Comparison of ENCODE assay signal across 11 mouse cellular contexts in genomic region chr9:40332326-40332725, GRCm38 (mm10).
DNase-seq lines count a peak whose midpoint lies in the region; ATAC-seq and TF ChIP-seq lines count a peak whose summit lies in the region.
"Had no signal": no experiment of that assay in that cellular context is flagged by ENCODE, and none has a peak within 500 bp of the region (broad histone marks: within the 10 kb centered on the region; RNA-seq: fewer than 3 reads in every experiment).

No protein-coding gene starts in this region.

- TF ChIP-seq CTCF in stomach, postnatal 0 days (IDR thresholded peaks at IDR 0.05; ENCODE audit: low read depth) = no peak
- TF ChIP-seq CTCF in lung, postnatal 0 days (IDR thresholded peaks at IDR 0.05) = no peak

- ATAC-seq in frontal cortex, adult (ENCODE audit: low TSS enrichment) = peak; percentile 8; the same call in 1 of the 2 replicates
- ATAC-seq in stomach, postnatal 0 days (ENCODE audit: low FRiP score, low TSS enrichment) = no peak
- ATAC-seq in lung, postnatal 0 days = no peak
- ATAC-seq: liver, embryonic 12.5 days; midbrain, embryonic 13.5 days had no signal

- no peak overlapping the region for H3K27ac ChIP-seq in stomach, postnatal 0 days (replicated peaks)
- no peak overlapping the region for H3K27ac ChIP-seq in embryonic facial prominence, embryonic 10.5 days (replicated peaks)
- H3K27ac ChIP-seq in lung, postnatal 0 days (ENCODE audit: low read length) = no peak overlapping the region
- H3K27ac ChIP-seq: liver, embryonic 12.5 days; midbrain, embryonic 13.5 days had no signal

- H3K4me3 ChIP-seq in stomach, postnatal 0 days (ENCODE audit: low read depth, low read length) = no peak overlapping the region
- no peak overlapping the region for H3K4me3 ChIP-seq in embryonic facial prominence, embryonic 10.5 days
- no peak overlapping the region for H3K4me3 ChIP-seq in lung, postnatal 0 days (ENCODE audit: low read depth, low read length)
- H3K4me3 ChIP-seq: liver, embryonic 12.5 days; midbrain, embryonic 13.5 days had no signal

- no peak for TF ChIP-seq EP300 in stomach, postnatal 0 days (optimal IDR thresholded peaks at IDR 0.05)
- TF ChIP-seq EP300 in lung, postnatal 0 days (IDR thresholded peaks at IDR 0.05) = no peak

- no peaks in the 10 kb centered on the region for H3K9me3 ChIP-seq in stomach, postnatal 0 days (ENCODE audit: control insufficient read depth, low read length)
- H3K9me3 ChIP-seq in embryonic facial prominence, embryonic 10.5 days = no peaks in the 10 kb centered on the region
- H3K9me3 ChIP-seq in lung, postnatal 0 days (ENCODE audit: low read length) = no peaks in the 10 kb centered on the region
- H3K9me3 ChIP-seq: liver, embryonic 12.5 days; midbrain, embryonic 13.5 days had no signal

- no peaks in the 10 kb centered on the region for H3K4me1 ChIP-seq in stomach, postnatal 0 days (replicated peaks; ENCODE audit: control insufficient read depth, insufficient read depth)
- peaks cover 3% of the 10 kb centered on the region; the same call in 1 of the 2 replicates for H3K4me1 ChIP-seq in embryonic facial prominence, embryonic 10.5 days
- no peaks in the 10 kb centered on the region for H3K4me1 ChIP-seq in lung, postnatal 0 days (ENCODE audit: insufficient read depth, low read depth, low read length)
- H3K4me1 ChIP-seq: liver, embryonic 12.5 days had no signal

- WGBS in stomach, postnatal 0 days = 57% methylated on average over 4 of the region's 4 CpGs
- 85% methylated on average over 4 of the region's 4 CpGs for WGBS in embryonic facial prominence, embryonic 10.5 days
- 77% methylated on average over 4 of the region's 4 CpGs for WGBS in lung, postnatal 0 days

- H3K4me2 ChIP-seq in stomach, postnatal 0 days (replicated peaks; ENCODE audit: low read depth) = no peak overlapping the region
- no peak overlapping the region for H3K4me2 ChIP-seq in lung, postnatal 0 days (replicated peaks; ENCODE audit: low read depth, low read length)
- H3K4me2 ChIP-seq: liver, embryonic 12.5 days; midbrain, embryonic 13.5 days had no signal

- H3K36me3 ChIP-seq in stomach, postnatal 0 days (ENCODE audit: control insufficient read depth, insufficient read depth, low read length) = no peaks in the 10 kb centered on the region
- no peaks in the 10 kb centered on the region; the same call in 1 of the 2 replicates for H3K36me3 ChIP-seq in embryonic facial prominence, embryonic 10.5 days (replicated peaks)
- H3K36me3 ChIP-seq in lung, postnatal 0 days (ENCODE audit: insufficient read depth, low read length) = no peaks in the 10 kb centered on the region
- H3K36me3 ChIP-seq: liver, embryonic 12.5 days had no signal

- no peaks in the 10 kb centered on the region for H3K27me3 ChIP-seq in stomach, postnatal 0 days (ENCODE audit: control insufficient read depth, insufficient read depth, low read length)
- H3K27me3 ChIP-seq in embryonic facial prominence, embryonic 10.5 days (replicated peaks; ENCODE audit: low read depth, poor library complexity, severe bottlenecking) = no peaks in the 10 kb centered on the region
- no peaks in the 10 kb centered on the region for H3K27me3 ChIP-seq in lung, postnatal 0 days (replicated peaks; ENCODE audit: insufficient read depth, low read length)
- H3K27me3 ChIP-seq: liver, embryonic 12.5 days; midbrain, embryonic 13.5 days had no signal

- no peak overlapping the region for H3K9ac ChIP-seq in stomach, postnatal 0 days (ENCODE audit: low read length)
- no peak overlapping the region for H3K9ac ChIP-seq in lung, postnatal 0 days (replicated peaks; ENCODE audit: low read depth)
- H3K9ac ChIP-seq: liver, embryonic 12.5 days; midbrain, embryonic 13.5 days had no signal

- no peak for DNase-seq in frontal cortex, postnatal 14 days (ENCODE audit: low spot score in 2 of 2)
- peak; percentile 50 for DNase-seq in right cerebral cortex, postnatal 14 days
- no peak for DNase-seq in right cerebral cortex, postnatal 25 days
- DNase-seq in cerebellum, postnatal 10 days = peak; percentile 98
- peak; percentile 45 for DNase-seq in stomach, postnatal 0 days (ENCODE audit: low spot score)
- DNase-seq in embryonic facial prominence, embryonic 10.5 days (ENCODE audit: low spot score) = no peak
- DNase-seq in lung, postnatal 0 days (ENCODE audit: low spot score) = no peak
- DNase-seq: thymus, postnatal 25 days had no signal

Comparison
In these comparisons a context has a peak if more than half of its experiments do, and no peak if none do; other contexts are left out.
1. DNase-seq: peak in right cerebral cortex, postnatal 14 days (single experiment), cerebellum, postnatal 10 days (2 of 2) and stomach, postnatal 0 days (single experiment); none in frontal cortex, postnatal 14 days (0 of 2), right cerebral cortex, postnatal 25 days (single experiment), embryonic facial prominence, embryonic 10.5 days (single experiment) and lung, postnatal 0 days (single experiment).